Mouse (Mus musculus) limb, embryonic 11.5 days (tissue): Measurements from ENCODE around the gene Syce2. TPM values are rescaled to one million over a fixed set of nuclear protein-coding genes. Genes with fewer than 3 reads are reported as not detected.

Experiments
- ATAC-seq: fragments of 200-750 bp; cut with Nextera tagmentation; 2 replicates; pipeline ENCODE4 v1.8.0; 2017; ENCODE audit warnings: low read depth; ENCODE audit not compliant: insufficient number of reproducible peaks, low FRiP score, low TSS enrichment
- DNase-seq: peaks from one replicate; pipeline ENCODE4 v3.0.0-alpha.2; 2015; ENCODE audit warnings: low spot score
- H3K27ac ChIP-seq: fragments of 300-500 bp; sonication (generic); replicated peaks from 2 replicates; pipeline ENCODE4 v1.5.1; 2014; ENCODE audit warnings: low read depth, mild to moderate bottlenecking, low read length
- H3K27me3 ChIP-seq: fragments of 300-500 bp; sonication (generic); 2 replicates; pipeline ENCODE4 v1.6.1; 2014; ENCODE audit warnings: mild to moderate bottlenecking, low read length, mixed read lengths; ENCODE audit not compliant: control insufficient read depth, insufficient read depth
- H3K36me3 ChIP-seq: fragments of 300-500 bp; sonication (generic); 2 replicates; pipeline ENCODE4 v1.6.1; 2014; ENCODE audit warnings: mild to moderate bottlenecking, low read length, moderate library complexity, mixed read lengths; ENCODE audit not compliant: control insufficient read depth, insufficient read depth
- H3K4me1 ChIP-seq: fragments of 300-500 bp; sonication (generic); 2 replicates; pipeline ENCODE4 v1.6.1; 2014; ENCODE audit warnings: low read length, mixed read lengths; ENCODE audit not compliant: control insufficient read depth, insufficient read depth
- H3K4me2 ChIP-seq: fragments of 300-500 bp; sonication (generic); 2 replicates; pipeline ENCODE4 v1.6.1; 2014; ENCODE audit warnings: low read depth, mild to moderate bottlenecking, moderate library complexity; ENCODE audit not compliant: severe bottlenecking
- H3K4me3 ChIP-seq: fragments of 300-500 bp; sonication (generic); 2 replicates; pipeline ENCODE4 v1.5.1; 2014; ENCODE audit warnings: low read depth, low read length
- H3K9ac ChIP-seq: fragments of 300-500 bp; sonication (generic); 2 replicates; pipeline ENCODE4 v1.6.1; 2014; ENCODE audit warnings: mild to moderate bottlenecking, low read length
- H3K9me3 ChIP-seq: fragments of 300-500 bp; sonication (generic); 2 replicates; pipeline ENCODE4 v1.6.1; 2016; ENCODE audit warnings: low read length; ENCODE audit not compliant: control insufficient read depth
- WGBS: fragments of 180-500 bp; shearing (Covaris S2); extraction: QIAGEN DNeasy Blood & Tissue Kit; methylation state at CpG from one replicate; pipeline ENCODE4 v1.1.7; 2014; 5-methylcytosine and 5-hydroxymethylcytosine counted together
- polyA plus RNA-seq: library from polyadenylated mRNA; unstranded; fragments of >200 nt; fragmentation: Nextera tagmentation; extraction: Ambion mirVana; gene quantifications from 2 replicates; pipeline ENCODE4 v1.2.1, GENCODE M21; 2014

The Syce2 gene
- polyA plus RNA-seq, 1 experiment from 2014 or later = 89.0 TPM

DNA sequence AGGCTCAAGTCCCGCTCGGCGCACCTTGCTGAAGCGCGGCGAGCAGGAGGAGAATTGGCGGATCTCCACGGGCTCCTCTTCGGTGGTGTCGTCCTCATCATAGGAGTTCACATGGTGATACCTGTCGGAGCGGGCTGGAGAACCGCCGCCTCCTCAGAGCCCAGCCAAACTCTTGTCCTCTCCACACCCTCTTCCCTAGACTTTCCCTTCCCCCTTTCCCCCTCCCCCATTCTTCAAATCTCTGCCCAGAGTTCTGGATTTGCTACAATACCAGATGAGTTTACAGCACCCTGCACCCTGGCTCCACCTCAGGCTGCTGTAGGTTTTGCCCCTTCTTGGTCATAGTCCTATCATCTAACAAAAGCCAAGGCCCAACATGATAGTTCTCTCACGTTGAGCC, 46.7 kb downstream of the Syce2 start:
- peaks cover 18% of the 10 kb centered on the region for H3K27me3 ChIP-seq
- no peak overlapping the region for H3K27ac ChIP-seq
- DNase-seq (no peak), ATAC-seq (no peak)
- no peak overlapping the region for H3K4me3 ChIP-seq
- H3K36me3 ChIP-seq = no peaks in the 10 kb centered on the region
- no peak overlapping the region for H3K4me2 ChIP-seq
- H3K9me3 ChIP-seq = no peaks in the 10 kb centered on the region
- no peaks in the 10 kb centered on the region for H3K4me1 ChIP-seq
- 88% methylated on average over 15 of the region's 15 CpGs for WGBS
- no peak overlapping the region for H3K9ac ChIP-seq

DNA sequence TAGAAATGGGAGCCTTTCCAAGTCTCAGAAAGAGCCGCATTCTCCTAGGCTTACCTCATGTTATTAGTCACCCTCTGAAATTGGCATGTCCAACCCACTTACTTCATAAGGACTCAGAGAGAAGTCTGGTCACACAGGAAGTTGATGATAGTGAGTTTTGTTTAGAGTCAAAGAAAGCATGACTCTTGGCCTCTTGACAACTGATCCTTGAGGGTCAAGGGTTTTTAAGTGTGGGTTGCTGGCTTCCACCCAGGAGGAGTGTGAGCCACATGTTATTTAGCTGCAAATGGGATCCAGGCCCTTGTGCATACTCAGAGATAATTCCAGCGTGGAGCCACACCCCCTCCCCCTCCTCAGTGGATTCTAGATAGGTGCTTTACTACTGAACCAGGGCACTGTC, 49.7 kb downstream of the Syce2 start:
- DNase-seq (no peak), ATAC-seq (no peak)
- 87% methylated on average over 2 of the region's 2 CpGs for WGBS
- H3K4me1 ChIP-seq = no peaks in the 10 kb centered on the region
- H3K4me2 ChIP-seq = no peak overlapping the region
- peaks cover 12% of the 10 kb centered on the region for H3K27me3 ChIP-seq
- H3K36me3 ChIP-seq = no peaks in the 10 kb centered on the region
- H3K9ac ChIP-seq = no peak overlapping the region
- H3K9me3 ChIP-seq = no peaks in the 10 kb centered on the region
- no peak overlapping the region for H3K27ac ChIP-seq
- no peak overlapping the region for H3K4me3 ChIP-seq

DNA sequence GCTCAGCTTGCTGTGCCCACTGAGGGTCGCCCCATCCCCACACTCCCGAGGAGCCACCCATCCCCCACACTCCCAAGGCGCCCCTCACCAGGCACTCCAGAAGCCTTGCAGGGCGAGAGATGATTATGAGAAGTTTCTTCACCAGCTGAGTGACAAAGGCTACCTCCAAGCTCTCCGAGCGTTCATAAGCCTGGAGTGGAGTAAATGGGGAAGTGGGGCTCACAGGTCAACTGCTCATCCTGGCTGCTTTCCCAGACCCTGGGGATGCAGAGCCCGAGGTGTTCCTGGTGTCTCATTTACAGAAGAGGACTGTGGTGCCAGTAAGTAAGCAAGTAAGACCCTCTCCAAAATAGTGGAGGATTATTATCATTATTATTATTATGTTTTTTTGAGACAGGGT, 53.6 kb downstream of the Syce2 start:
- H3K9me3 ChIP-seq = no peaks in the 10 kb centered on the region
- H3K27ac ChIP-seq = no peak overlapping the region
- H3K4me1 ChIP-seq = 0 out of 2 replicates have a peak, but pooled peaks cover 2% of the 10 kb centered on the region
- H3K4me2 ChIP-seq = no peak overlapping the region
- no peak overlapping the region for H3K4me3 ChIP-seq
- peaks cover 14% of the 10 kb centered on the region; the same call in 1 of the 2 replicates for H3K27me3 ChIP-seq
- H3K9ac ChIP-seq = no peak overlapping the region
- DNase-seq (no peak), ATAC-seq (no peak)
- 69% methylated on average over 7 of the region's 7 CpGs for WGBS
- no peaks in the 10 kb centered on the region for H3K36me3 ChIP-seq

DNA sequence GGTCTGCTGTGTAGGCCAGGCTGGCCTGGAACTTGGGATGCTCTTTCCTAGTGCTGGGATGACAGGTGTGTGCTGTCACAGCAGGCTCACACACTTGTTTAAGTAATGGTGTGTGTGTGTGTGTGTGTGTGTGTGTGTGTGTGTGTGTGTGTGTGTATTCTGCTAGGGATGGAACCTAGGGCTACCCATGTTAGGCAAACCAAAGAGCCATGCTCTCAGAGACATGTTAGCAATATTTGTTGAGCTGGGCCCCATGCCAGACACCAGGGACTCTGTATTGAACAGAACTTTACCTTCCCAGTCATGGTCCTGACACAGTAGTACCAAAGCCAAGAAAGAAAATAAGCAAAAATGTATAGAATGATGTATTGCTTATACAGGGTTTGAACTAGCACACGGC, 55.6 kb downstream of the Syce2 start:
- Histone ChIP-seq H3K27me3 (peaks cover 16% of the 10 kb centered on the region; the same call in 1 of the 2 replicates), H3K27ac (no peak overlapping the region), H3K36me3 (no peaks in the 10 kb centered on the region), H3K9ac (no peak overlapping the region), H3K9me3 (no peaks in the 10 kb centered on the region), H3K4me3 (no peak overlapping the region), H3K4me1 (0 out of 2 replicates have a peak, but pooled peaks cover 2% of the 10 kb centered on the region), H3K4me2 (no peak overlapping the region)
- ATAC-seq (no peak), DNase-seq (no peak)
- WGBS = 78% methylated on average over 1 of the region's 1 CpGs

DNA sequence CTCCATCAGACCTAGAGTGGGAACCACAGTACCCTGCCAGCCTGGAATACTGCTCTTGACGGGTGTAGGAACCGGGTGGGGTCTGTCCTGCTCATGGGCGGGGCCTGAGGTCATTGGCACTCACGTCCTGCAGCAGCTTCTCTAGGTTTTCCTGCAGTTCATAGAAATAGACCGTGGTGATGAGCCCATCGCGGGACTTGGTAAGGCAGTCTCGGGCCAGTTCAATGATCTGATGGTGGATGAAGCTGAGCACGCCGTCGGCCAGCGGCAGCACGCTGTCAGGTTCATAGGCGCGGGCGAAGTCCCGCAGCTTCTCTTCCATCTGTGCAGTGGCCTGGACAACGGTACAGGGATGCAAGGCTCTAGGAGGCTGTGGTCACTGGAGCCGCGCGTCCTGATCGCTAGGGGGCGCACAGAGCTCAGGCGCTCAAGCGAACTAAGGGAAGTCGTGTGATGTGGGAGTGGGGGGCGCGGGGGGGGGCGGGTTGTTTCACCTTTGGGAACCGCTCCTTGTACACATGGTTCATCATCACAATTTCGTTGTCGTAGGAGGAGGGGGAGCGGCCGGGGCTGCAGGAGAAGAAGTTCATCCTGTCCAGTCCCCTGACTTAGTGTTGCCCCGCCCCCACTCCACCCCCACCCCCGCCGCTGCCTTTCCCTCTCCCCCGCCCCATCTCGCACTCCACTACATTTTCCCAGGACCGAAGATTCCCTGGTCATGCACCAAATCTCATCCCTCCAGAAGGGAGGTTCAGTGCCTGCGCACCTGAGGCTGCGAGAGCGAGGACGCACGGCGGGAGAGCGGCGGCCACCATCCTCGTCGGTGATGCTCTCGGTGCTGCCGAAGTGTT, 56.8 kb downstream of the Syce2 start:
- WGBS = 3% methylated on average over 43 of the region's 52 CpGs

DNA sequence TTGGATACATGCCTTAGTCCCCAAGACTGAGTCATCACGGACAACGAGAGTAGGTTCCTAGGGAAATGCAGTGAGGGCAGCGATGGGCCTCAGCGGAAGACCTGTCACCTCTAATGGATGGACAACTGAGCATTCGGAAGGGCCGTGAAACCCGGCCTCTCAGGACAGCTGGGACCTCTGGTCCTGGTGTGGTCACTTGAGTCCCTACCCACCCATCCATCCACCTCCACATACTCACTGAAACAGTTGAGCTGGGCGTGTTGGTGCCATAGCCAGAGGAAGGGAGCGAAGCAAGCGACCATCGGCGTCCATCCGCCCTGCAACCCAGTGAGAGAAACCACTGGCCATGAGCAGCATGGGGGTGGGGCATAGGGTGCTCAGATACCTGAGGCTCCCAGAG, 58.7 kb downstream of the Syce2 start:
- no peak overlapping the region for H3K4me2 ChIP-seq
- no peaks in the 10 kb centered on the region for H3K9me3 ChIP-seq
- peaks cover 10% of the 10 kb centered on the region for H3K4me1 ChIP-seq
- H3K27me3 ChIP-seq = peaks cover 27% of the 10 kb centered on the region
- H3K9ac ChIP-seq = no peak overlapping the region
- WGBS = 88% methylated on average over 13 of the region's 13 CpGs
- H3K36me3 ChIP-seq = no peaks in the 10 kb centered on the region
- DNase-seq (no peak), ATAC-seq (no peak)
- no peak overlapping the region for H3K27ac ChIP-seq
- H3K4me3 ChIP-seq = no peak overlapping the region

More for the DNA sequence above, 56.8 kb downstream of the Syce2 start:
- no peak overlapping the region for H3K27ac ChIP-seq
- H3K4me2 ChIP-seq = peak overlapping the region; percentile 61
- peaks cover 18% of the 10 kb centered on the region; the same call in 1 of the 2 replicates for H3K27me3 ChIP-seq
- H3K4me1 ChIP-seq = 0 out of 2 replicates have a peak, but pooled peaks cover 2% of the 10 kb centered on the region
- H3K4me3 ChIP-seq = peak overlapping the region; percentile 25
- ATAC-seq (peak; percentile 65), DNase-seq (peak; percentile 86)
- H3K9me3 ChIP-seq = no peaks in the 10 kb centered on the region
- H3K9ac ChIP-seq = no peak overlapping the region
- no peaks in the 10 kb centered on the region for H3K36me3 ChIP-seq

DNA sequence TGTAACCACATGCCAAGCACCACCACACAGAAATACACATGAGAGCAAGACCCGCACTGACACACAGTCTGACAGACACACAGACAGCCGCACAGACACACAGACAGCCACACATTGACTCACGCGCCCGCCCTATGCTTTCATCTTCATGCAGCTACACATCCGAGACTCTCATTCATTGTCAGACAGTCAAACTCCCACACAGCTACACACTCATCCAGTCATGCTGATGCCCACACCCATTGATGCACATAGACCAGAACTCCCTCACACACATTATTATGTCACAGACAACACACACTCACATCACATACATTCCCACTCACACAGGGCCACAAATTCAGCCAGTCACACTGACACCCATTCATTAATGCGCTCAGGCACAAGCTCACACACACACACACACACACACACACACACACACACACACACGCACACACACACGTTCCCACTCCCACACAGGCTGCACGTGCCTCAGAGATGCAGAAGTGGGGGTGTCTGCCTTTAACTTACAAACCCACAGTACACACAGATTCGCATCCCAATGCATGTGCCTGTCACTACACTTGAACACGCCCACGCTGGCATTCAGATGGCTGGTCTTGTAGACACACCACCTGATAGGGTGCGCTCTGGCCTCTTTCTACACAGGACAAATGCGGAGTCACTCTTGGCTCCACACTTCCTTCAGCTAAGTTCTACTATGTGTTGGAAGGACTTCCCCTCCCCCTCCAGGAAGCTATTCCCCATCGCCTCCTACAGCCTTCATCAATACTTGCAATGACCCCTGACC, 62.1 kb downstream of the Syce2 start:
- no peak overlapping the region for H3K4me2 ChIP-seq
- peaks cover 52% of the 10 kb centered on the region for H3K27me3 ChIP-seq
- H3K27ac ChIP-seq = no peak overlapping the region
- 83% methylated on average over 16 of the region's 16 CpGs for WGBS
- peaks cover 16% of the 10 kb centered on the region for H3K4me1 ChIP-seq
- ATAC-seq = no peak
- no peaks in the 10 kb centered on the region for H3K36me3 ChIP-seq
- no peak overlapping the region for H3K9ac ChIP-seq
- H3K9me3 ChIP-seq = no peaks in the 10 kb centered on the region; the same call in 1 of the 2 replicates
- H3K4me3 ChIP-seq = no peak overlapping the region
- no peak for DNase-seq

DNA sequence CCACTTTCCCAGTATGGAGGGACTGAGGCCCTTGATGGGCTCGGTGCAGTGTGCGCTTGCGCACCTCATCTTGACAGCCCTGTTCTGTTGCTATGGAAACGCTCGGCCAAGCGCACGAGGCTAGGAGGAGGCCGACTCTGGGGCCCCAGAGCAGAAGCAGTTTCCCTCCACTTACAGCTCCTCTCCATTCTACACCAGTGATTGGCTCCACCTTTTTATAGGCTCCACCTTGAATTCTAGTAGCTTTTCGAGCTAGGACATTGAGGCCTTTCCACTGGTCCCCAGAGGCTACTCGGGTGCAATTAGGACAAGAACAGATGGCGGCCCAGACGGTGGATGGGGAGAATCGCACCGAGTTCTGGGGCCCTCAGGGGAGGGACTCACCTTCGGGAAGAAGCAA, 62.9 kb downstream of the Syce2 start:
- no peak overlapping the region for H3K27ac ChIP-seq
- no peak overlapping the region for H3K4me3 ChIP-seq
- H3K9me3 ChIP-seq = no peaks in the 10 kb centered on the region; the same call in 1 of the 2 replicates
- WGBS = 1% methylated on average over 15 of the region's 15 CpGs
- H3K27me3 ChIP-seq = peaks cover 47% of the 10 kb centered on the region
- peak; percentile 70 for DNase-seq
- peak; percentile 48; the same call in 1 of the 2 replicates for ATAC-seq
- H3K4me2 ChIP-seq = peak overlapping the region; percentile 24
- H3K36me3 ChIP-seq = no peaks in the 10 kb centered on the region
- no peak overlapping the region for H3K9ac ChIP-seq
- H3K4me1 ChIP-seq = peaks cover 16% of the 10 kb centered on the region
